Mouse (Mus musculus) forebrain, postnatal 0 days (tissue): ENCODE measurements around the gene Rrp8. TPM values are rescaled to one million over a fixed set of nuclear protein-coding genes. Genes with fewer than 3 reads are reported as not detected.
"Not testable (repeated sequence)": the region's sequence is repeated elsewhere in the genome, so short reads cannot be mapped to it uniquely, and the experiment has no call there.

Experiments used
- ATAC-seq: fragments of 200-750 bp; cut with Nextera tagmentation; 2 replicates; pipeline ENCODE4 v1.8.0; 2017; ENCODE audit warnings: mild to moderate bottlenecking, moderate library complexity
- DNase-seq: peaks from one replicate; pipeline ENCODE4 v3.0.0-alpha.2; 2015
- H3K27ac ChIP-seq: fragments of 300-500 bp; sonication (generic); 2 replicates; pipeline ENCODE4 v1.5.1; 2014; ENCODE audit warnings: low read depth, mild to moderate bottlenecking, antibody characterized with exemption, low read length, moderate library complexity, mixed read lengths
- H3K27me3 ChIP-seq: fragments of 300-500 bp; sonication (generic); 2 replicates; pipeline ENCODE4 v1.6.1; 2014; ENCODE audit warnings: mild to moderate bottlenecking, low read length, mixed read lengths; ENCODE audit not compliant: insufficient read depth
- H3K36me3 ChIP-seq: fragments of 300-500 bp; sonication (generic); 2 replicates; pipeline ENCODE4 v1.6.1; 2014; ENCODE audit warnings: mild to moderate bottlenecking, moderate library complexity; ENCODE audit not compliant: insufficient read depth
- H3K4me1 ChIP-seq: fragments of 300-500 bp; sonication (generic); 2 replicates; pipeline ENCODE4 v1.6.1; 2014; ENCODE audit warnings: antibody characterized with exemption; ENCODE audit not compliant: insufficient read depth
- H3K4me2 ChIP-seq: fragments of 300-500 bp; sonication (generic); 2 replicates; pipeline ENCODE4 v1.6.1; 2014; ENCODE audit warnings: low read depth, mild to moderate bottlenecking, moderate library complexity
- H3K4me3 ChIP-seq: fragments of 300-500 bp; sonication (generic); 2 replicates; pipeline ENCODE4 v1.5.1; 2014; ENCODE audit warnings: low read depth, low read length, mixed read lengths
- H3K9ac ChIP-seq: fragments of 300-500 bp; sonication (generic); 2 replicates; pipeline ENCODE4 v1.6.1; 2014; ENCODE audit warnings: mild to moderate bottlenecking
- H3K9me3 ChIP-seq: fragments of 300-500 bp; sonication (generic); 2 replicates; pipeline ENCODE4 v1.6.1; 2016; ENCODE audit warnings: low read length
- CTCF ChIP-seq: sonication (generic); IDR thresholded peaks from 2 replicates; pipeline ENCODE4 v1.5.1; 2016; ENCODE audit warnings: antibody characterized with exemption, control low read depth, low read depth
- WGBS: fragments of 180-500 bp; shearing (Covaris S2); extraction: QIAGEN DNeasy Blood & Tissue Kit; methylation state at CpG from one replicate; pipeline ENCODE4 v1.1.7; 2014; 5-methylcytosine and 5-hydroxymethylcytosine counted together
- polyA plus RNA-seq: library from polyadenylated mRNA; unstranded; fragments of >200 nt; fragmentation: Nextera tagmentation; extraction: Ambion mirVana; gene quantifications from 2 replicates; pipeline ENCODE4 v1.2.1, GENCODE M21; 2015
- total RNA-seq: library from RNA; depleted of rRNA; stranded (reverse); fragments of >200 nt; gene quantifications from 2 replicates; pipeline ENCODE4 v1.2.3, GENCODE M21; 2014

Rrp8 gene
- total and polyA plus RNA-seq, 2 experiments from 2014 or later = 19.1 to 26.6 TPM

DNA sequence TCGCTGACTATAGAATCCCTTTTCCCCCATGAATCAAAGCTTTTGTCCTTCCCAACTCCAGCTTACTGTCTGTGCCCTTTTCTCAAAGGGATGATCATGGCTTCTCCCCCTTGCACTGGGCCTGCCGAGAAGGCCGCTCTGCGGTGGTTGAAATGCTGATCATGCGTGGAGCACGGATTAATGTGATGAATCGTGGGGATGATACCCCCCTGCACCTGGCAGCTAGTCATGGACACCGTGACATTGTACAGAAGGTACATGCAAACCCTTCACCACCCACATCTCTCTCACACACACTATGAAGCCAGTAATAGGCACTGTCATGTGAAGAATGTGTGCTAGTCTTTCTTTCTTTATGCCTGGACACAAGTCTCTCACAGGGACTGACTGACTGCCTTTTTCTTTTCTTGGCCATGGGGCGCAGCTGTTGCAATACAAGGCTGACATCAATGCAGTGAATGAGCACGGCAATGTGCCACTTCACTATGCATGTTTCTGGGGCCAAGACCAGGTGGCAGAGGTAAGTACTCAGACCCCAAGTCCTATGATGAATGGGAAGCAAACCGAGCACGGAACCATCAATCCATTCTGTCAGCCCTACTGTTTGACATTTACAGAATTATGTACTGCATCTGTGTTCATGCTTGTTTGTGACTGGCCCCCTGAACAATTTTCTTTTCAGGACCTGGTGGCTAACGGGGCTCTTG is 3.1 kb upstream of the Rrp8 start:
- WGBS = 85% methylated on average over 13 of the region's 13 CpGs
- ATAC-seq (no peak), DNase-seq (no peak)
- no peak overlapping the region for H3K27ac ChIP-seq
- no peaks in the 10 kb centered on the region for H3K27me3 ChIP-seq
- H3K36me3 ChIP-seq = peaks cover 35% of the 10 kb centered on the region
- H3K4me1 ChIP-seq = peaks cover 9% of the 10 kb centered on the region
- H3K9ac ChIP-seq = no peak overlapping the region
- H3K4me3 ChIP-seq = no peak overlapping the region
- no peak for TF ChIP-seq CTCF
- H3K4me2 ChIP-seq = no peak overlapping the region
- H3K9me3 ChIP-seq = no peaks in the 10 kb centered on the region

DNA sequence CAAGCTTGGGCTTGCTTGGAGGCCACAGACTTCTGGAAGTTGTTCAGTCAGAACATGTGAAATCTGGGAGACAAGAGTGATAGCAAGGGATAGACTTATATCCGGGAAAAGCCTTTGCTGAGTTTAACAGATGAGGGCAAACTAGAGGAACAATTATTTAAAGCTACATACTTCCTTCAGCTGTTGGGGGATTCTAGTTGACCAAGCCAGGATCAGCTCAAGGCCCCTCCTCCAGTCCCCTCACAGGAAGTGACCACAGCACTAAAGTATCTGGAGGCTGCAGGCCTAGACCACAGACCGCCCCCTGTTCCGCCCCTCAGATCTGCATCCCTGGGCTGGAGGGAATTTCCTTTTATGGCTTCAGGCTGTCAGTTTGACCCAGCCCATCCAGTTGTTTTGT is 1.8 kb upstream of the Rrp8 start:
- ATAC-seq (no peak), DNase-seq (no peak)
- Histone ChIP-seq H3K4me3 (no peak overlapping the region), H3K4me2 (0 out of 2 replicates have a peak overlapping the region, but pooled peaks have one; percentile 4), H3K4me1 (peaks cover 9% of the 10 kb centered on the region), H3K9ac (no peak overlapping the region), H3K27me3 (no peaks in the 10 kb centered on the region), H3K27ac (no peak overlapping the region; the same call in 1 of the 2 replicates), H3K9me3 (no peaks in the 10 kb centered on the region), H3K36me3 (peaks cover 39% of the 10 kb centered on the region)
- no peak for TF ChIP-seq CTCF
- WGBS = 34% methylated on average over 3 of the region's 3 CpGs

DNA sequence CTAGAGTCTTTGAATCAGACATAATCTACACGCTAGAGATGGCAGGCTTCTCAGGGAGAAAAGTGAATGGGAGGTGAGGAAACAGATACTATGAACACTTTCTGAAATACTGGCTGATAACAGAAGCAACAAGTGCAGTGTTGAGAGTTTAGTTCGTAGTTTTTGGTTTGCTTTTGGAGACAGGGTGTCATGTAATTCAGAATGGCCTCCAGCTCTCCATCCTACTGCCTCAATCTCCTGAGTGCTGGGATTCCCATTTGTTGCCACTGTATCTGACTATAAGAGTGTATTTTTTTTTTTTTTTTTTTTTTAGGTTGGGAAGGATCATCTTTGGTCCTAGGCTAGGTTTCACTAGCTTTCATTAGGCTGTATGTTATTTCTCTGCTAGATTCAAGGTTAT is 1.1 kb upstream of the Rrp8 start:
- peaks cover 9% of the 10 kb centered on the region for H3K4me1 ChIP-seq
- H3K36me3 ChIP-seq = peaks cover 45% of the 10 kb centered on the region
- H3K4me3 ChIP-seq = no peak overlapping the region
- no peak overlapping the region for H3K27ac ChIP-seq
- 84% methylated on average over 2 of the region's 2 CpGs for whole genome bisulfite sequencing
- H3K9ac ChIP-seq = no peak overlapping the region
- TF ChIP-seq CTCF = no peak
- DNase-seq = no peak
- H3K4me2 ChIP-seq = peak overlapping the region; percentile 4; the same call in 1 of the 2 replicates
- ATAC-seq = no peak
- H3K9me3 ChIP-seq = no peaks in the 10 kb centered on the region
- no peaks in the 10 kb centered on the region for H3K27me3 ChIP-seq

DNA sequence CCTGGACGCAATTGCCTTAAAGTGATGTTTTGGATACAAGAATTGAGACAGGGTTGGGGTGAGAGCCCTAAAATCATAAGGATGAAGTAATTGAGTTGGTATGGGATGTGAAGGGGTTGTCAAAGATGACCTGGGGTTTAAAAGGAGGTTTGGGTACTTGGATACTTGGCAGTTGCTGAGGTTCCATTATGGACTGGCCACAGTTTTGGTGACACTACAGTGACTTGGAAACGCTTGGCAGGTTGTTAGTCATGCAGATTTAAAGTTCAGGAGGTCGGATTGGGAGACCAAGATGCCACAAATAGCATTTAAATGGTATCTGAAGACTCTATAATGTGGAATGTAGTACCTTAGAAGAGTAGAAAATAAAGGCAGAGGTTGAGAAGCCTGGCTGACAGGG is 463 bp upstream of the Rrp8 start:
- Histone ChIP-seq H3K4me1 (peaks cover 9% of the 10 kb centered on the region), H3K4me3 (peak overlapping the region; percentile 81), H3K9me3 (no peaks in the 10 kb centered on the region), H3K9ac (no peak overlapping the region), H3K27me3 (no peaks in the 10 kb centered on the region), H3K36me3 (peaks cover 46% of the 10 kb centered on the region), H3K27ac (no peak overlapping the region), H3K4me2 (peak overlapping the region; percentile 96)
- no peak for TF ChIP-seq CTCF
- WGBS = 35% methylated on average over 3 of the region's 3 CpGs
- ATAC-seq (no peak), DNase-seq (no peak)

DNA sequence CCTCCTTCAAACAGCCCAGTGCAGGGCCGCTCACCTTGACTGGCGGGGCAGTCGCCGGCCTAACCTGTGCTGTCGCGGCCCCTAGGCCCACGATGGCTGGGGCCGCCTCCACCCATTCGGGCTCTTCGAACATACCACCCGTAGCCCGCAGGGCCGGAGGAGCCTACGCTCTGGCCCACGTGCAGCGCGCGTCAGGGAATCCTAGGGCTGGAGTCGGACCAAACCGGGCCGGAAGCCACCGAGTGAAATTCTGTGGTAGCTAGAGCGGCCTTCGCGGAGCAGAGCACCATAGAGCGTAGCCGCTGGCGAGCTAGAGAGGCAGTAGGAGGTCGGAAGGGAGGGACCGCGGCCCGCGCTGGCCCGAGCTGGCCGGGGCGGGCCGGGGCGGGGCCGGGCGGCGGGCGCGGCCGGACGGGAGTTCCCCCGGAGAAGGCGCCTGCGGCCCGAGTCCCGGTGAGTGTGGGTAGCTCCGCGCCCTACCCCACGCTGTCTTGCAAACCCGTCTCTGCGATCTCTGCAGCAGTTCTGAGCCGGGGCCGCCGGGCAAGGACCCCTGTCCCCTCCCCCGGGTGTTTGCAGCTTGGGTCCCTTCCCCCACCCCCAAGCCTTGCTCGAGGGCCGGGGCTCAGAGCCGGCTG is 802 bp downstream of the Rrp8 start, which contains the start of gene Ilk:
Gene Ilk (plus strand): TSS at position 329 of the 638 bp plus-strand sequence.
- Histone ChIP-seq H3K4me2 (peak within 1 kb of the TSS; percentile 96), H3K9ac (peak within 1 kb of the TSS; percentile 74), H3K9me3 (no peaks in the 10 kb centered on the region), H3K4me1 (peaks cover 9% of the 10 kb centered on the region), H3K4me3 (peak within 1 kb of the TSS; percentile 81), H3K27me3 (no peaks in the 10 kb centered on the region), H3K36me3 (peaks cover 47% of the 10 kb centered on the region), H3K27ac (peak within 1 kb of the TSS; percentile 71)
- 1% methylated on average over 48 of the region's 62 CpGs for WGBS
- peak; percentile 92 for DNase-seq
- peak; percentile 97 for ATAC-seq
- no peak for TF ChIP-seq CTCF

DNA sequence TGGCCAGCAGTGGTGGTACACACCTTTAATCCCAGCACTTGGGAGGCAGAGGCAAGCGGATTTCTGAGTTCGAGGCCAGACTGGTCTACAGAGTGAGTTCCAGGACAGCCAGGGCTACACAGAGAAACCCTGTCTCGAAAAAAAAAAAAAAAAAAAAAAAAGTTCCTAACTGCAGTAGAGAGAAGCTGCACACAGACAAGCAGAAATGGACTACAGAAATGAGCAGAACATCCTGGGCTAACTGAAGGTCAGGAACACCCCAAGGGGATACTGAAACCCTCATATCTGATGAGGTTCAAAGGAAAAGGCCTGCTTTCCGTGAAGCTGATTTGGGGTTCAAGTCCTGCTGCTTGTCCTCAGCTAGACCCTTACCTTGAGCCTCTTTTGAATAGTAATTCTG is 1.7 kb downstream of the Rrp8 start:
- WGBS = 45% methylated on average over 4 of the region's 4 CpGs
- not testable (repeated sequence) for ATAC-seq, H3K27ac ChIP-seq

DNA sequence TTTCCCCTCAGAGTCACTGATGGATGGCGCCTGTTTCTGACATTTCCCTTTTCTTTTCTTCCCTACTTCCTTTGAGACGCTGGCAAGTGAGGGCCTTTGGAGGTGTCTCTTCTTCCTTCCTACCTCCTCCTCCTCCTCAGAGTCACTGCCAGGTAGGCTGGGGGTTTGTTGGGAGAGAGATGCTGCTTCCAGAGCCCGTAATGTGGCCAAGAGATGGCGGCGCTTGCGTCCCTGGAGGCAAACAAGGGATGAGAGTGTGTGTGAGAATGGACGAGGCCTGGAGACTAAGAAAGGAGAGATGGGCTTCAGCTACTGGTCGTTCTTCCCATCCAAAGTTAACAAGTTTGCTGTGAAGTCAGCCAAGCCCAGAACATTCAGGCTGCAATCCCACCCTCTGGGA is 2.4 kb downstream of the Rrp8 start:
- no peak for DNase-seq

More for the DNA sequence above, 1.7 kb downstream of the Rrp8 start:
- H3K36me3 ChIP-seq = peaks cover 46% of the 10 kb centered on the region
- peak overlapping the region; percentile 74; the same call in 1 of the 2 replicates for H3K9ac ChIP-seq
- H3K27me3 ChIP-seq, DNase-seq, H3K9me3 ChIP-seq, H3K4me1 ChIP-seq: not testable (repeated sequence)
- H3K4me3 ChIP-seq = peak overlapping the region; percentile 81
- H3K4me2 ChIP-seq = peak overlapping the region; percentile 96

More for the DNA sequence above, 2.4 kb downstream of the Rrp8 start:
- no peak overlapping the region for H3K9ac ChIP-seq
- no peak for ATAC-seq
- peaks cover 9% of the 10 kb centered on the region for H3K4me1 ChIP-seq
- TF ChIP-seq CTCF = no peak
- no peaks in the 10 kb centered on the region for H3K27me3 ChIP-seq
- peaks cover 40% of the 10 kb centered on the region for H3K36me3 ChIP-seq
- H3K9me3 ChIP-seq = no peaks in the 10 kb centered on the region
- no peak overlapping the region for H3K27ac ChIP-seq
- H3K4me2 ChIP-seq = no peak overlapping the region
- 88% methylated on average over 8 of the region's 8 CpGs for WGBS
- H3K4me3 ChIP-seq = no peak overlapping the region
